Mouse (Mus musculus): ENCODE measurements around the gene Bik. TPM values are rescaled to one million over a fixed set of nuclear protein-coding genes. Genes with fewer than 3 reads are reported as not detected.

Gene Bik
- total and polyA plus RNA-seq, 3 experiments: 7.6 to 10.2 TPM; not detected in 1

- H3K4me1 ChIP-seq (ENCODE audit: control insufficient read depth in 1 of 2, insufficient read depth in 2 of 2, low read length in 2 of 2): peaks cover 0 to 10% of the 10 kb centered on the region in 2 experiments; a peak in 2 of 4 replicates
- no peak overlapping the region for H3K9ac ChIP-seq (ENCODE audit: control insufficient read depth, low read depth, low read length, poor library complexity, severe bottlenecking)
- H3K27ac ChIP-seq (ENCODE audit: control insufficient read depth, low read depth, low read length): no peak overlapping the region
- H3K27me3 ChIP-seq (ENCODE audit: control insufficient read depth in 1 of 2, insufficient read depth in 2 of 2, low read length in 2 of 2): no peaks in the 10 kb centered on the region
- DNase-seq (ENCODE audit: low read depth, low spot score): no peak
- TF ChIP-seq MXI1 (IDR thresholded peaks at IDR 0.05; ENCODE audit: low read depth, low read length): no peak
- TF ChIP-seq CTCF (IDR thresholded peaks at IDR 0.05 in 2 of 3, conservative IDR thresholded peaks at IDR 0.05 in 1 of 3; ENCODE audit: control insufficient read depth in 1 of 3, insufficient read depth in 1 of 3, low read depth in 2 of 3, low read length in 3 of 3, poor library complexity in 1 of 3, severe bottlenecking in 1 of 3): no peak
- no peak for TF ChIP-seq ZC3H11A (IDR thresholded peaks at IDR 0.05; ENCODE audit: low read depth, low read length)
- TF ChIP-seq CHD1 (IDR thresholded peaks at IDR 0.05; ENCODE audit: low read depth, low read length): no peak
- no peak for TF ChIP-seq CHD2 (IDR thresholded peaks at IDR 0.05; ENCODE audit: low read length)
- no peak for TF ChIP-seq NELFE (IDR thresholded peaks at IDR 0.05; ENCODE audit: low read depth, low read length)
- TF ChIP-seq NRF1 (IDR thresholded peaks at IDR 0.05; ENCODE audit: insufficient read depth, low read depth, low read length, poor library complexity, severe bottlenecking): no peak
- H3K36me3 ChIP-seq (ENCODE audit: control insufficient read depth in 1 of 2, insufficient read depth in 2 of 2, low read length in 2 of 2): peaks cover 0 to 3% of the 10 kb centered on the region in 2 experiments; a peak in 1 of 4 replicates
- no peak overlapping the region for H3K4me3 ChIP-seq (ENCODE audit: control insufficient read depth in 1 of 2, insufficient read depth in 1 of 2, low read depth in 2 of 2, low read length in 2 of 2)
- no peaks in the 10 kb centered on the region for H3K9me3 ChIP-seq (replicated peaks; ENCODE audit: insufficient read depth, low read length)
- no peaks in the 10 kb centered on the region for H3K79me2 ChIP-seq (ENCODE audit: control insufficient read depth, insufficient read depth, low read length, poor library complexity)
These were observed 5.9 kb downstream of the Bik start for GRCm38 (mm10) chr15:83532606-83533005.

- Histone ChIP-seq H3K27ac (ENCODE audit: control insufficient read depth, low read depth, low read length) (no peak overlapping the region), H3K4me3 (ENCODE audit: control insufficient read depth in 1 of 2, insufficient read depth in 1 of 2, low read depth in 2 of 2, low read length in 2 of 2) (no peak overlapping the region)
These were observed 8.6 kb downstream of the Bik start for GRCm38 (mm10) chr15:83534960-83535889.

GRCm38 (mm10) chr15:83535890-83536231, 9.2 kb downstream of the Bik start:
- H3K4me1 ChIP-seq (ENCODE audit: control insufficient read depth in 1 of 2, insufficient read depth in 2 of 2, low read length in 2 of 2): peaks cover 0 to 16% of the 10 kb centered on the region in 2 experiments; a peak in 2 of 4 replicates

More at GRCm38 (mm10) chr15:83534960-83535889, 8.6 kb downstream of the Bik start:
- TF ChIP-seq EP300 (IDR thresholded peaks at IDR 0.05; ENCODE audit: low read depth in 1 of 2, low read length in 2 of 2) (no peak), USF2 (IDR thresholded peaks at IDR 0.05; ENCODE audit: borderline replicate concordance in 1 of 2, insufficient read depth in 1 of 2, low read depth in 1 of 2, low read length in 2 of 2) (no peak), ZMIZ1 (IDR thresholded peaks at IDR 0.05; ENCODE audit: low read depth, low read length) (no peak), RCOR1 (IDR thresholded peaks at IDR 0.05; ENCODE audit: low read depth, low read length) (no peak), GATA1 (IDR thresholded peaks at IDR 0.05; ENCODE audit: low read depth, low read length) (peak; percentile 74)
- Histone ChIP-seq H3K36me3 (ENCODE audit: control insufficient read depth in 1 of 2, insufficient read depth in 2 of 2, low read length in 2 of 2) (peaks cover 0 to 3% of the 10 kb centered on the region in 2 experiments; a peak in 1 of 4 replicates), H3K27me3 (ENCODE audit: control insufficient read depth in 1 of 2, insufficient read depth in 2 of 2, low read length in 2 of 2) (no peaks in the 10 kb centered on the region), H3K4me1 (ENCODE audit: control insufficient read depth in 1 of 2, insufficient read depth in 2 of 2, low read length in 2 of 2) (peaks cover 0 to 16% of the 10 kb centered on the region in 2 experiments; a peak in 2 of 4 replicates), H3K9me3 (replicated peaks; ENCODE audit: insufficient read depth, low read length) (no peaks in the 10 kb centered on the region), H3K9ac (ENCODE audit: control insufficient read depth, low read depth, low read length, poor library complexity, severe bottlenecking) (no peak overlapping the region), H3K79me2 (ENCODE audit: control insufficient read depth, insufficient read depth, low read length, poor library complexity) (no peaks in the 10 kb centered on the region)
- DNase-seq (ENCODE audit: low read depth, low spot score): peak; percentile 52

More at GRCm38 (mm10) chr15:83535890-83536231, 9.2 kb downstream of the Bik start:
- no peak overlapping the region for H3K9ac ChIP-seq (ENCODE audit: control insufficient read depth, low read depth, low read length, poor library complexity, severe bottlenecking)
- no peaks in the 10 kb centered on the region for H3K27me3 ChIP-seq (ENCODE audit: control insufficient read depth in 1 of 2, insufficient read depth in 2 of 2, low read length in 2 of 2)
- no peak overlapping the region for H3K4me3 ChIP-seq (ENCODE audit: control insufficient read depth in 1 of 2, insufficient read depth in 1 of 2, low read depth in 2 of 2, low read length in 2 of 2)
- TF ChIP-seq MYB (IDR thresholded peaks at IDR 0.05; ENCODE audit: low read depth, low read length) (no peak), TBP (IDR thresholded peaks at IDR 0.05; ENCODE audit: low read depth, low read length) (no peak), SIN3A (IDR thresholded peaks at IDR 0.05; ENCODE audit: low read length) (no peak), KAT2A (conservative IDR thresholded peaks at IDR 0.05; ENCODE audit: low read depth, low read length) (no peak)
- DNase-seq (ENCODE audit: low read depth, low spot score): no peak
- H3K27ac ChIP-seq (ENCODE audit: control insufficient read depth, low read depth, low read length): no peak overlapping the region
- H3K36me3 ChIP-seq (ENCODE audit: control insufficient read depth in 1 of 2, insufficient read depth in 2 of 2, low read length in 2 of 2): peaks cover 0 to 3% of the 10 kb centered on the region in 2 experiments; a peak in 1 of 4 replicates
- no peaks in the 10 kb centered on the region for H3K79me2 ChIP-seq (ENCODE audit: control insufficient read depth, insufficient read depth, low read length, poor library complexity)
- no peaks in the 10 kb centered on the region for H3K9me3 ChIP-seq (replicated peaks; ENCODE audit: insufficient read depth, low read length)
